Mouse (Mus musculus) intestine, embryonic 14.5 days (tissue): ENCODE data around the gene Stag3. TPM values are rescaled to one million over a fixed set of nuclear protein-coding genes. Genes with fewer than 3 reads are reported as not detected.

Source experiments
- ATAC-seq: fragments of 200-750 bp; cut with Nextera tagmentation; replicated peaks from 2 replicates; pipeline ENCODE4 v1.8.0; 2017; ENCODE audit warnings: low read depth, moderate number of reproducible peaks, moderate TSS enrichment, moderate library complexity; ENCODE audit not compliant: low FRiP score, low TSS enrichment
- DNase-seq: peaks from one replicate; pipeline ENCODE4 v3.0.0-alpha.2; 2018; ENCODE audit warnings: low spot score
- H3K27ac ChIP-seq: fragments of 300-500 bp; sonication (generic); 2 replicates; pipeline ENCODE4 v1.5.1; 2014; ENCODE audit warnings: low read depth, mild to moderate bottlenecking, control low read depth
- H3K27me3 ChIP-seq: fragments of 300-500 bp; sonication (generic); replicated peaks from 2 replicates; pipeline ENCODE4 v1.6.1; 2014; ENCODE audit warnings: low read length, control low read depth; ENCODE audit not compliant: control insufficient read depth, insufficient read depth
- H3K36me3 ChIP-seq: fragments of 300-500 bp; sonication (generic); 2 replicates; pipeline ENCODE4 v1.6.1; 2014; ENCODE audit warnings: low read length, control low read depth; ENCODE audit not compliant: control insufficient read depth, insufficient read depth
- H3K4me1 ChIP-seq: fragments of 300-500 bp; sonication (generic); replicated peaks from 2 replicates; pipeline ENCODE4 v1.6.1; 2014; ENCODE audit warnings: low read length, control low read depth, mixed read lengths; ENCODE audit not compliant: control insufficient read depth, insufficient read depth
- H3K4me2 ChIP-seq: fragments of 300-500 bp; sonication (generic); 2 replicates; pipeline ENCODE4 v1.6.1; 2014; ENCODE audit warnings: low read length
- H3K4me3 ChIP-seq: fragments of 300-500 bp; sonication (generic); 2 replicates; pipeline ENCODE4 v1.5.1; 2014; ENCODE audit warnings: low read depth, low read length, control low read depth, mixed read lengths
- H3K9ac ChIP-seq: fragments of 300-500 bp; sonication (generic); 2 replicates; pipeline ENCODE4 v1.6.1; 2014; ENCODE audit warnings: mild to moderate bottlenecking, low read length
- H3K9me3 ChIP-seq: fragments of 300-500 bp; sonication (generic); 2 replicates; pipeline ENCODE4 v1.6.1; 2016; ENCODE audit warnings: low read length, control low read depth; ENCODE audit not compliant: control insufficient read depth
- WGBS: fragments of 180-500 bp; shearing (Covaris S2); extraction: QIAGEN DNeasy Blood & Tissue Kit; methylation state at CpG from one replicate; pipeline ENCODE4 v1.1.7; 2014; 5-methylcytosine and 5-hydroxymethylcytosine counted together
- polyA plus RNA-seq: library from polyadenylated mRNA; unstranded; fragments of >200 nt; fragmentation: Nextera tagmentation; extraction: Ambion mirVana; gene quantifications from 2 replicates; pipeline ENCODE4 v1.2.1, GENCODE M21; 2014

Stag3 gene
- polyA plus RNA-seq, 1 experiment from 2014 or later: 4.6 TPM

DNA sequence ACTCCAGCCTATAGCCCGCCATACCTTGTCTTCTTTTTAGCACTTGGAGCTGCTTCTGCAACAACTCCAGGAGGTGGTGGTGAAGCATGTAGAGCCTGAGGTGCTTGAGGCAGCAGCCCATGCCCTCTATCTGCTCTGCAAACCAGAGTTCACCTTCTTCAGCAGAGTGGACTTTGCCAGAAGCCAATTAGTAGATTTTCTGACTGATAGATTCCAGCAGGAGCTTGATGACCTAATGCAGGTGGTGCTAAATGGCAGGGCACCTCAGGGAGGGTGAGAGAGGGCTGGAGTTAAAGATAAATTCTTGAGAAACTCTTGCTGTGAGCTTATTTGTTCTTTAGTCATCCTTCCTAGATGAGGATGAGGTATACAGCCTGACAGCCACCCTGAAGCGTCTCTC, 19.6 kb downstream of the Stag3 start:
- DNase-seq (no peak), ATAC-seq (no peak)
- Histone ChIP-seq H3K4me2 (no peak overlapping the region), H3K4me3 (no peak overlapping the region), H3K27me3 (no peaks in the 10 kb centered on the region), H3K36me3 (no peaks in the 10 kb centered on the region), H3K4me1 (no peaks in the 10 kb centered on the region), H3K27ac (no peak overlapping the region), H3K9me3 (no peaks in the 10 kb centered on the region), H3K9ac (no peak overlapping the region)
- 77% methylated on average over 2 of the region's 2 CpGs for WGBS

DNA sequence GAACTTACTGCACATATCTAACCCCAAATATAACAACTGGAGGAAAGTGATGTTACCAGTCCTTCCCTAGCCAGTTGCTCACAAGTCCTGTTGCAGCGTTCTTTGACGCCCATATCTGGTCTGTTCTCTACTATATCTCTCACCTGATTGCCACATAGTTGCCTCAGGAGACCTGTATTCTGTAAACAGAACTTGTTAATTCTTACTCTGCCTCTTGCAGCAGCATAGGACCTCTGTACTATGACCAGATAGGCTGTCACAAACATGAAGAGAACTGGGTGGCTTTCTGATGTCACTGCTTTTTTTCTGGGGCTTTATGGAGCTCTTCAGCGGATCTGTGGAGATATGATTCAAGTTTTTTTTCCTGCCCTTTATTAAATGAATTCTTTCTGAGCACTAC, 32.8 kb downstream of the Stag3 start:
- no peaks in the 10 kb centered on the region for H3K27me3 ChIP-seq
- WGBS: 85% methylated on average over 3 of the region's 3 CpGs

DNA sequence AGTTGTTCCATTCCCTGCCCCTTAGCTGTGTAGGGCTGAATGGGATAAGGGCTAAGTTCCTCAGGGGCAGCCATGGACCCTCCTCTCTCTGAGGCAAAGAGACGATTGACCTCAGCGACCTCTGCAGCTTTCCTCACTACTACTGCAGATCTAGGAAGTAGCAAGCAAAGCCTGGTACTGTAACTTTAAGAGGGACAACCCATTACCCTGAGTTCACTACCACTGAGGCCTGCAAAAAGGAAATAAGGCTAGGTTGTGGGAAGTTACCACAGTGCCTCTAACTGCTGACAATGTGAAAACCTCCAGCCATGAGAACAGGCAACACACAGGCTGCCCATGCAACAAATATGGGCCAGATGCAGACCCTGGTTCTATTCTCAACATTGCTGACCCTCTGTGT, 61.6 kb downstream of the Stag3 start, which contains the start of gene Pvrig:
Gene Pvrig, plus strand, starts transcription at position 301 of the 400 bp plus-strand sequence.
- Histone ChIP-seq H3K9ac (no peak within 1 kb of the TSS), H3K4me2 (no peak within 1 kb of the TSS), H3K4me1 (no peaks in the 10 kb centered on the region), H3K27ac (no peak within 1 kb of the TSS), H3K27me3 (no peaks in the 10 kb centered on the region), H3K36me3 (no peaks in the 10 kb centered on the region), H3K4me3 (no peak within 1 kb of the TSS), H3K9me3 (no peaks in the 10 kb centered on the region)
- 91% methylated on average over 2 of the region's 2 CpGs for WGBS
- ATAC-seq: no peak
- no peak for DNase-seq

More for the DNA sequence above, 32.8 kb downstream of the Stag3 start:
- Histone ChIP-seq H3K9ac (no peak overlapping the region), H3K27ac (no peak overlapping the region), H3K4me3 (no peak overlapping the region), H3K4me2 (no peak overlapping the region), H3K36me3 (no peaks in the 10 kb centered on the region), H3K9me3 (no peaks in the 10 kb centered on the region), H3K4me1 (no peaks in the 10 kb centered on the region)
- ATAC-seq (no peak), DNase-seq (no peak)

DNA sequence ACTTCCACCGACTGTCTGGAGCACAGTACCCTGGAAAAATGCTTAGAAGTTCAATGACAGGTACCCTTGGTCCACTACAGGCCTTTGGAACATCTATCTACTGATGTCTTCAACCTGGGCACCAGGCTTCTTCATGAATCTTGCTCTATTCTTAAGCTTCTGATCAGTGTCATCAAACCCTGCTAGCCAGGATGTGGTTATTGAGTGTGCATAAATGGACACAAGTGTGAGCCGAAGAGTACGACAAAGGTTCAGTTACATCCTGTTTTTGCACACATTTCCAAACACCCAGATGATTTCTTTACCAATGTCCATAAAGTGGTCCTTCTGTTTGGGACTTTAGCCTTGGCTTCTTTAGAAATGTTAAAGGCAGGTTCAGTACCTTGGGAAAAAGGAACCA, 63.2 kb downstream of the Stag3 start:
- no peaks in the 10 kb centered on the region for H3K4me1 ChIP-seq
- no peaks in the 10 kb centered on the region for H3K36me3 ChIP-seq
- no peaks in the 10 kb centered on the region for H3K27me3 ChIP-seq
- no peak overlapping the region for H3K9ac ChIP-seq
- no peak for ATAC-seq
- DNase-seq: no peak
- 80% methylated on average over 3 of the region's 3 CpGs for WGBS
- no peak overlapping the region for H3K27ac ChIP-seq
- H3K9me3 ChIP-seq: no peaks in the 10 kb centered on the region
- H3K4me2 ChIP-seq: no peak overlapping the region
- H3K4me3 ChIP-seq: no peak overlapping the region

Other genes starting within 250 kb of the Stag3 start
- not detected in 2 replicates for gene Smok3c, start 227.0 kb upstream of the Stag3 start, polyA plus RNA-seq
- 24.5 and 26.3 TPM in 2 replicates for gene Zkscan1, start 195.2 kb upstream of the Stag3 start, polyA plus RNA-seq
- gene Zscan21, start 163.3 kb upstream of the Stag3 start, polyA plus RNA-seq: 53.6 and 66.2 TPM in 2 replicates
- 14.5 and 15.1 TPM in 2 replicates for gene Zfp113, start 124.5 kb upstream of the Stag3 start, polyA plus RNA-seq
- gene Cops6, start 119.2 kb upstream of the Stag3 start, polyA plus RNA-seq: 250 and 257 TPM in 2 replicates
- gene Ap4m1, start 108.2 kb upstream of the Stag3 start, polyA plus RNA-seq: 19.1 and 21.7 TPM in 2 replicates
- 182 and 207 TPM in 2 replicates for gene Mcm7, start 107.8 kb upstream of the Stag3 start, polyA plus RNA-seq
- gene Taf6, start 92.8 kb upstream of the Stag3 start, polyA plus RNA-seq: 82.6 and 90.3 TPM in 2 replicates
- gene Cnpy4, start 92.8 kb upstream of the Stag3 start, polyA plus RNA-seq: 44.4 and 49.0 TPM in 2 replicates
- gene Mblac1, start 85.9 kb upstream of the Stag3 start, polyA plus RNA-seq: 8.4 and 9.7 TPM in 2 replicates
- 0.04 TPM in 1 of 2 replicates, not detected in the other for gene Nxpe5, start 54.3 kb upstream of the Stag3 start, polyA plus RNA-seq
- gene Lamtor4, start 24.8 kb upstream of the Stag3 start, polyA plus RNA-seq: 68.5 and 71.4 TPM in 2 replicates
- 4.4 and 7.5 TPM in 2 replicates for gene BC037034, start 16.2 kb upstream of the Stag3 start, polyA plus RNA-seq
- 1.5 and 1.8 TPM in 2 replicates for gene Gal3st4, start 7.4 kb upstream of the Stag3 start, polyA plus RNA-seq
- gene Gm43720, start 282 bp upstream of the Stag3 start, polyA plus RNA-seq: 0.12 and 0.17 TPM in 2 replicates
- gene Gpc2, start 235 bp upstream of the Stag3 start, polyA plus RNA-seq: 3.4 and 4.9 TPM in 2 replicates
- 0.16 and 0.55 TPM in 2 replicates for gene Pvrig, start 61.7 kb downstream of the Stag3 start, polyA plus RNA-seq
- 33.7 and 39.0 TPM in 2 replicates for gene Zfp157, start 161.2 kb downstream of the Stag3 start, polyA plus RNA-seq